Mouse (Mus musculus): ENCODE measurements around the gene Dnajc19. TPM values are rescaled to one million over a fixed set of nuclear protein-coding genes. Genes with fewer than 3 reads are reported as not detected.

Gene Dnajc19
- total RNA-seq (2023), result 10 to 100 TPM; 27.8 to 30.1 TPM

DNA sequence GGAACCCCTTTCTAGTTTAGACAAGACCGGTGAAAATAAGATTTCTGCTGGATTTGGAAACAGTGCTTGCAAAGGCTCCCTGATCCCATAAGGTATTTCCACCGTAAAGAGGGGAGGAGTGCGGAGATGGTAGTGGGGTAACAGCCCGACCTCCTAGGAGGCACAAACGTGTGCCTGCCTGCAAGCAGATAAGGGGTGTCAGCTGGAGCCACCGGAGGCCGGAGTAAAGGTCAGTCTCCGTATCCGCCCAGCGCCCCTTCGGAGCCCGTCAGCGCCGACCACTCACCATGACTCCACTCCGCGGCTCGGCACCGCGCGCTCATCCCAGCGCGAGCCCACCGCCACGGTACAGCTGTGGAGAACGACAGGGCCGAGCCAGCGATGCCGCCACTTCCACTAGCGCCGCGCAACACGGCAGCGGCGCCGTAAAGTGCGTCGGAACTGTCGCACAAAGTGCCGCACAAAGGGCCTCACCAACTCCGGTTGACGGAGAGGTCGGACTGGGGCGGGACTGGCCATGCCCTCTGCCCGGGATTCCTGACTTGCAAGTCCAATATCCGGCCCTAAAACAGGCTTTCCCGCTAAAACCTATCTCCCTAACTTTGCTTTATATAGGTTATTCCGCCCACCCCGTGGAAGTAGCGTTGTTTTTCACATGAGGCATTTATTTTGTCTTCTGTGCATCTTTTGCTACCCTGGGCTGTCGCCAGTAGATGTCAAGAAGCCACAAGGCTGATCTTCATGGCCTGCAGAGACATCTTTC is at the start of gene Dnajc19:
Gene Dnajc19 (minus strand): TSS at position 422 of the 763 bp plus-strand sequence.

DNA sequence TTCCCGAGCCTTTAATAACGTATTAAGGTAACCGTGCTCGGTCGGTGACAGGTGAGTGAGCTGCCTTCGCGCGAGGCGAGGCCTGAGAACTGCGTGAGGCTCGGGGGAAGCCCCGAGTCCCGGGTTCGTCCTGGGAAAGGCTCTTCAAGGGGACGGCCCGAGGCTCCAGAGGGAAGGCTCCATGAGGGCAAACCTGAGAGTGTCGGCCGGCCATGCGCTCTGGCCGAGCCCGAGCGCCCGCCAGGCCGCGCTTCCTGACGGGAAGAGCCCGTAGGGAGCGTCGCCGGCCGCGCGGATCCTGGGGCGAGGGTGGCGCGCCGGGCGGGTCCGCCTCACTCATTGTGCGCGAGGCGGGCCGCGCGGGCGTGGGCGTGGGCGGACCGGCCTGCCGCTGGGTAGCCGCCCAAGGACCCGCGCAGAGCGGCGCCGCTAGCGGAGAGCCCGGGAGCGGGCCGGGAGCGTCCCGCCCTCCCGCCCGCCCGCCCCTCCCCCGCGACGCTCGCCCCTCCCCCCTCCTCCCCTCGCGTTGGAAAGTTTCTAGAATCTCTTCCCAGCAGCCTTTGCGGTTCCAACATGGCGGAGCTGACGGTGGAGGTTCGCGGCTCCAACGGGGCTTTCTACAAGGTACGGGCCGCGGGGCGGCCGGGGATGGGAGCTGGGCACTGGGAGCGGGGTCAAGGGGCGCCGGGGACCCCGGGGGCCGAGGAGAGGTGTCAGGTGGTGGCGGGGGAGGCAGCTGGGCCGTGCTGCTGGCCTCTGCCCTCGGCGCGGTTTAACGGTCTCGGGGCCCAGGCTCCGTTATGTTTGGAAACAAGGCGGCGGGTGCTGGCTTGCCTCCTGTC is 61.4 kb downstream of the Dnajc19 start, which contains the start of gene Fxr1:
Gene Fxr1 (plus strand): TSS at position 404 of the 842 bp plus-strand sequence.

Other genes with a start within 250 kb of the Dnajc19 start
- not detected for gene Ccdc39, start 237.0 kb downstream of the Dnajc19 start, total RNA-seq (2023)
- gene Fxr1, start 61.4 kb downstream of the Dnajc19 start, total RNA-seq (2023), result 10 to 100 TPM; 56.2 to 69.7 TPM

Measured in neutrophil, adult 59 days (primary cell).